Mouse (Mus musculus) C2C12 (cell line): ENCODE measurements around the gene Lpp. TPM values are rescaled to one million over a fixed set of nuclear protein-coding genes. Genes with fewer than 3 reads are reported as not detected.

Experiments used
- H3K27me3 ChIP-seq: one replicate; pipeline ENCODE4 v1.6.1; 2011; ENCODE audit not compliant: control insufficient read depth, insufficient read depth, insufficient read length
- H3K36me3 ChIP-seq: one replicate; pipeline ENCODE4 v1.6.1; 2011; ENCODE audit not compliant: control insufficient read depth, insufficient read depth
- H3K4me3 ChIP-seq: one replicate; pipeline ENCODE4 v1.5.1; 2011; ENCODE audit warnings: mild to moderate bottlenecking, control low read depth; ENCODE audit not compliant: poor library complexity, insufficient read depth, severe bottlenecking
- H3K79me2 ChIP-seq: one replicate; pipeline ENCODE4 v1.6.1; 2011; ENCODE audit not compliant: control insufficient read depth, insufficient read depth
- H3K79me3 ChIP-seq: one replicate; pipeline ENCODE4 v1.6.1; 2011; ENCODE audit warnings: low read depth, control low read depth
- H3ac ChIP-seq: one replicate; pipeline ENCODE3; 2011; ENCODE audit warnings: low read depth; ENCODE audit not compliant: control insufficient read depth, insufficient read length
- CEBPB ChIP-seq: IDR thresholded peaks from one replicate; pipeline ENCODE4 v1.6.1; 2011; ENCODE audit warnings: low read depth, mild to moderate bottlenecking, control low read depth, moderate library complexity
- CTCF ChIP-seq: IDR thresholded peaks from one replicate; pipeline ENCODE4 v1.5.1; 2011; ENCODE audit not compliant: control insufficient read depth, insufficient read depth, insufficient read length
- FOSL1 ChIP-seq: IDR thresholded peaks from one replicate; pipeline ENCODE4 v1.8.0; 2011; ENCODE audit warnings: mild to moderate bottlenecking, low read length; ENCODE audit not compliant: poor library complexity, insufficient read depth, severe bottlenecking
- MAX ChIP-seq: IDR thresholded peaks from one replicate; pipeline ENCODE4 v1.6.1; 2011; ENCODE audit warnings: mild to moderate bottlenecking, control low read depth
- MYOD1 ChIP-seq: IDR thresholded peaks from one replicate; pipeline ENCODE4 v1.6.1; 2011; ENCODE audit warnings: low read depth; ENCODE audit not compliant: control insufficient read depth, insufficient read length
- MYOG ChIP-seq: IDR thresholded peaks from one replicate; pipeline ENCODE4 v1.6.1; 2011; ENCODE audit not compliant: control insufficient read depth, insufficient read length; ENCODE audit errors: extremely low read depth
- USF1 ChIP-seq: IDR thresholded peaks from one replicate; pipeline ENCODE4 v1.6.1; 2011; ENCODE audit warnings: low read depth, mild to moderate bottlenecking, control low read depth, moderate library complexity
- polyA plus RNA-seq: library from polyadenylated mRNA; unstranded; fragments of >200 nt; fragmentation: generic; extraction: Trizol; gene quantifications from one replicate; pipeline ENCODE4 v1.2.1, GENCODE M21; 2012; ENCODE audit warnings: missing spikeins

The Lpp gene
- polyA plus RNA-seq, 1 experiment = 9.6 TPM

GRCm38 (mm10) chr16:24491486-24491758 lies 98.1 kb downstream of the Lpp start:
- H3K79me2 ChIP-seq = peaks cover 72% of the 10 kb centered on the region
- H3K36me3 ChIP-seq = peaks cover 5% of the 10 kb centered on the region
- H3K27me3 ChIP-seq = no peaks in the 10 kb centered on the region
- TF ChIP-seq MYOD1 (no peak), FOSL1 (no peak), CEBPB (no peak), MYOG (no peak), CTCF (no peak), MAX (no peak), USF1 (no peak)
- no peak overlapping the region for H3ac ChIP-seq
- H3K79me3 ChIP-seq = peaks cover 47% of the 10 kb centered on the region
- H3K4me3 ChIP-seq = no peak overlapping the region

GRCm38 (mm10) chr16:24492194-24492940 lies 99.1 kb downstream of the Lpp start:
- peak overlapping the region; percentile 16 for H3ac ChIP-seq
- no peaks in the 10 kb centered on the region for H3K27me3 ChIP-seq
- peaks cover 37% of the 10 kb centered on the region for H3K79me3 ChIP-seq
- H3K4me3 ChIP-seq = no peak overlapping the region
- H3K79me2 ChIP-seq = peaks cover 68% of the 10 kb centered on the region
- peaks cover 5% of the 10 kb centered on the region for H3K36me3 ChIP-seq
- TF ChIP-seq CTCF = no peak
- no peak for TF ChIP-seq MYOG
- no peak for TF ChIP-seq FOSL1
- TF ChIP-seq MAX = peak; percentile 72
- peak; percentile 78 for TF ChIP-seq USF1
- TF ChIP-seq MYOD1 = no peak
- no peak for TF ChIP-seq CEBPB

GRCm38 (mm10) chr16:24494531-24494930 lies 101.2 kb downstream of the Lpp start:
- Histone ChIP-seq H3K79me3 (peaks cover 29% of the 10 kb centered on the region), H3K27me3 (no peaks in the 10 kb centered on the region), H3ac (no peak overlapping the region), H3K4me3 (no peak overlapping the region), H3K79me2 (peaks cover 56% of the 10 kb centered on the region), H3K36me3 (peaks cover 5% of the 10 kb centered on the region)
- no peak for TF ChIP-seq CEBPB
- peak; percentile 21 for TF ChIP-seq MAX
- peak; percentile 10 for TF ChIP-seq USF1
- no peak for TF ChIP-seq MYOG
- no peak for TF ChIP-seq CTCF
- TF ChIP-seq FOSL1 = no peak
- TF ChIP-seq MYOD1 = no peak

GRCm38 (mm10) chr16:24495461-24495860 lies 102.2 kb downstream of the Lpp start:
- Histone ChIP-seq H3K4me3 (no peak overlapping the region), H3K36me3 (peaks cover 5% of the 10 kb centered on the region), H3K27me3 (no peaks in the 10 kb centered on the region), H3K79me3 (peaks cover 29% of the 10 kb centered on the region), H3K79me2 (peaks cover 58% of the 10 kb centered on the region), H3ac (no peak overlapping the region)
- TF ChIP-seq MAX (no peak), CTCF (no peak), FOSL1 (peak; percentile 85), CEBPB (peak; percentile 88), MYOD1 (peak; percentile 40), MYOG (no peak), USF1 (no peak)

- TF ChIP-seq FOSL1 (peak; percentile 84), CEBPB (peak; percentile 37), MAX (no peak), MYOG (no peak), CTCF (no peak), USF1 (no peak), MYOD1 (no peak)
- H3K79me3 ChIP-seq = peaks cover 35% of the 10 kb centered on the region
- H3K36me3 ChIP-seq = peaks cover 5% of the 10 kb centered on the region
Observed at GRCm38 (mm10) chr16:24496635-24497034, 103.3 kb downstream of the Lpp start.

GRCm38 (mm10) chr16:24497413-24497812 lies 104.1 kb downstream of the Lpp start:
- H3K4me3 ChIP-seq = no peak overlapping the region
- H3K36me3 ChIP-seq = peaks cover 2% of the 10 kb centered on the region
- peaks cover 65% of the 10 kb centered on the region for H3K79me2 ChIP-seq
- TF ChIP-seq MYOG = no peak
- TF ChIP-seq MAX = no peak
- TF ChIP-seq USF1 = no peak
- no peak for TF ChIP-seq MYOD1
- no peak for TF ChIP-seq CTCF
- H3K79me3 ChIP-seq = peaks cover 36% of the 10 kb centered on the region
- no peak overlapping the region for H3ac ChIP-seq
- no peaks in the 10 kb centered on the region for H3K27me3 ChIP-seq

More at GRCm38 (mm10) chr16:24496635-24497034, 103.3 kb downstream of the Lpp start:
- Histone ChIP-seq H3K27me3 (no peaks in the 10 kb centered on the region), H3K79me2 (peaks cover 65% of the 10 kb centered on the region), H3ac (no peak overlapping the region), H3K4me3 (no peak overlapping the region)
